Mouse (Mus musculus): ENCODE results near the gene Antxr1. TPM values are rescaled to one million over a fixed set of nuclear protein-coding genes. Genes with fewer than 3 reads are reported as not detected.

The Antxr1 gene
- polyA plus RNA-seq, 1 experiment: 6.6 TPM

- no peak overlapping the region for H3K27ac ChIP-seq (replicated peaks; ENCODE audit: low read depth, low read length)
- no peaks in the 10 kb centered on the region; the same call in 1 of the 2 replicates for H3K4me1 ChIP-seq (ENCODE audit: control insufficient read depth, insufficient read depth, insufficient read length, low read length)
- no peak overlapping the region for H3K4me3 ChIP-seq (ENCODE audit: insufficient read depth, low read depth, low read length)
Observed at GRCm38 (mm10) chr6:87206790-87207189, 128.8 kb downstream of the Antxr1 start.

GRCm38 (mm10) chr6:87203467-87203866 is 132.2 kb downstream of the Antxr1 start:
- no peak overlapping the region for H3K4me3 ChIP-seq (ENCODE audit: insufficient read depth, low read depth, low read length)
- no peak overlapping the region for H3K27ac ChIP-seq (replicated peaks; ENCODE audit: low read depth, low read length)
- H3K4me1 ChIP-seq (ENCODE audit: control insufficient read depth, insufficient read depth, insufficient read length, low read length): no peaks in the 10 kb centered on the region; the same call in 1 of the 2 replicates

- Histone ChIP-seq H3K4me3 (ENCODE audit: insufficient read depth, low read depth, low read length) (no peak overlapping the region), H3K27ac (replicated peaks; ENCODE audit: low read depth, low read length) (no peak overlapping the region), H3K4me1 (ENCODE audit: control insufficient read depth, insufficient read depth, insufficient read length, low read length) (no peaks in the 10 kb centered on the region; the same call in 1 of the 2 replicates)
Observed at GRCm38 (mm10) chr6:87203065-87203464, 132.6 kb downstream of the Antxr1 start.

- Histone ChIP-seq H3K4me1 (ENCODE audit: control insufficient read depth, insufficient read depth, insufficient read length, low read length) (no peaks in the 10 kb centered on the region; the same call in 1 of the 2 replicates), H3K4me3 (ENCODE audit: insufficient read depth, low read depth, low read length) (no peak overlapping the region), H3K27ac (replicated peaks; ENCODE audit: low read depth, low read length) (peak overlapping the region; percentile 31)
Observed at GRCm38 (mm10) chr6:87202048-87202605, 133.5 kb downstream of the Antxr1 start.

- Histone ChIP-seq H3K4me3 (ENCODE audit: insufficient read depth, low read depth, low read length) (no peak overlapping the region), H3K4me1 (ENCODE audit: control insufficient read depth, insufficient read depth, insufficient read length, low read length) (peaks cover 3% of the 10 kb centered on the region), H3K27ac (replicated peaks; ENCODE audit: low read depth, low read length) (no peak overlapping the region)
Observed at GRCm38 (mm10) chr6:87189755-87190154, 145.9 kb downstream of the Antxr1 start.

- Histone ChIP-seq H3K27ac (replicated peaks; ENCODE audit: low read depth, low read length) (no peak overlapping the region), H3K4me3 (ENCODE audit: insufficient read depth, low read depth, low read length) (no peak overlapping the region), H3K4me1 (ENCODE audit: control insufficient read depth, insufficient read depth, insufficient read length, low read length) (peaks cover 3% of the 10 kb centered on the region)
Observed at GRCm38 (mm10) chr6:87186988-87187387, 148.6 kb downstream of the Antxr1 start.

- Histone ChIP-seq H3K4me1 (ENCODE audit: control insufficient read depth, insufficient read depth, insufficient read length, low read length) (no peaks in the 10 kb centered on the region), H3K27ac (replicated peaks; ENCODE audit: low read depth, low read length) (no peak overlapping the region), H3K4me3 (ENCODE audit: insufficient read depth, low read depth, low read length) (no peak overlapping the region)
Observed at GRCm38 (mm10) chr6:87184418-87184817, 151.2 kb downstream of the Antxr1 start.

- H3K27ac ChIP-seq (replicated peaks; ENCODE audit: low read depth, low read length): no peak overlapping the region
- no peaks in the 10 kb centered on the region for H3K4me1 ChIP-seq (ENCODE audit: control insufficient read depth, insufficient read depth, insufficient read length, low read length)
- H3K4me3 ChIP-seq (ENCODE audit: insufficient read depth, low read depth, low read length): no peak overlapping the region
Observed at GRCm38 (mm10) chr6:87183981-87184380, 151.6 kb downstream of the Antxr1 start.

GRCm38 (mm10) chr6:87183159-87183558 is 152.5 kb downstream of the Antxr1 start:
- H3K4me3 ChIP-seq (ENCODE audit: insufficient read depth, low read depth, low read length): no peak overlapping the region
- H3K27ac ChIP-seq (replicated peaks; ENCODE audit: low read depth, low read length): 0 out of 2 replicates have a peak overlapping the region, but pooled peaks have one; percentile 24
- H3K4me1 ChIP-seq (ENCODE audit: control insufficient read depth, insufficient read depth, insufficient read length, low read length): no peaks in the 10 kb centered on the region

- Histone ChIP-seq H3K4me3 (ENCODE audit: insufficient read depth, low read depth, low read length) (no peak overlapping the region), H3K27ac (replicated peaks; ENCODE audit: low read depth, low read length) (no peak overlapping the region), H3K4me1 (ENCODE audit: control insufficient read depth, insufficient read depth, insufficient read length, low read length) (no peaks in the 10 kb centered on the region)
Observed at GRCm38 (mm10) chr6:87182736-87183135, 152.9 kb downstream of the Antxr1 start.

GRCm38 (mm10) chr6:87171461-87171860 is 164.2 kb downstream of the Antxr1 start:
- no peaks in the 10 kb centered on the region for H3K4me1 ChIP-seq (ENCODE audit: control insufficient read depth, insufficient read depth, insufficient read length, low read length)

GRCm38 (mm10) chr6:87170875-87171274 is 164.7 kb downstream of the Antxr1 start:
- H3K4me3 ChIP-seq (ENCODE audit: insufficient read depth, low read depth, low read length): no peak overlapping the region
- H3K4me1 ChIP-seq (ENCODE audit: control insufficient read depth, insufficient read depth, insufficient read length, low read length): no peaks in the 10 kb centered on the region
- H3K27ac ChIP-seq (replicated peaks; ENCODE audit: low read depth, low read length): no peak overlapping the region

More at GRCm38 (mm10) chr6:87171461-87171860, 164.2 kb downstream of the Antxr1 start:
- H3K4me3 ChIP-seq (ENCODE audit: insufficient read depth, low read depth, low read length): no peak overlapping the region
- H3K27ac ChIP-seq (replicated peaks; ENCODE audit: low read depth, low read length): no peak overlapping the region

- no peaks in the 10 kb centered on the region for H3K4me1 ChIP-seq (ENCODE audit: control insufficient read depth, insufficient read depth, insufficient read length, low read length)
- no peak overlapping the region for H3K27ac ChIP-seq (replicated peaks; ENCODE audit: low read depth, low read length)
- no peak overlapping the region for H3K4me3 ChIP-seq (ENCODE audit: insufficient read depth, low read depth, low read length)
Observed at GRCm38 (mm10) chr6:87170277-87170676, 165.3 kb downstream of the Antxr1 start.

GRCm38 (mm10) chr6:87168021-87168420 is 167.6 kb downstream of the Antxr1 start:
- no peak overlapping the region for H3K4me3 ChIP-seq (ENCODE audit: insufficient read depth, low read depth, low read length)
- no peak overlapping the region for H3K27ac ChIP-seq (replicated peaks; ENCODE audit: low read depth, low read length)
- H3K4me1 ChIP-seq (ENCODE audit: control insufficient read depth, insufficient read depth, insufficient read length, low read length): no peaks in the 10 kb centered on the region

- H3K4me1 ChIP-seq (ENCODE audit: control insufficient read depth, insufficient read depth, insufficient read length, low read length): no peaks in the 10 kb centered on the region
- H3K4me3 ChIP-seq (ENCODE audit: insufficient read depth, low read depth, low read length): no peak overlapping the region
- no peak overlapping the region for H3K27ac ChIP-seq (replicated peaks; ENCODE audit: low read depth, low read length)
Observed at GRCm38 (mm10) chr6:87166673-87167305, 168.8 kb downstream of the Antxr1 start.

Measured in brown adipose tissue, adult 24 weeks (tissue).